Mouse (Mus musculus) stomach, postnatal 0 days (tissue): ENCODE measurements around the gene Nol4l.

Experiments
- CTCF ChIP-seq: IDR thresholded peaks from 2 replicates; pipeline ENCODE4 v1.5.1; 2016; ENCODE audit warnings: antibody characterized with exemption, low read depth, mild to moderate bottlenecking, moderate library complexity
- EP300 ChIP-seq: optimal IDR thresholded peaks from 2 replicates; pipeline ENCODE3; 2016; ENCODE audit warnings: antibody characterized with exemption

DNA sequence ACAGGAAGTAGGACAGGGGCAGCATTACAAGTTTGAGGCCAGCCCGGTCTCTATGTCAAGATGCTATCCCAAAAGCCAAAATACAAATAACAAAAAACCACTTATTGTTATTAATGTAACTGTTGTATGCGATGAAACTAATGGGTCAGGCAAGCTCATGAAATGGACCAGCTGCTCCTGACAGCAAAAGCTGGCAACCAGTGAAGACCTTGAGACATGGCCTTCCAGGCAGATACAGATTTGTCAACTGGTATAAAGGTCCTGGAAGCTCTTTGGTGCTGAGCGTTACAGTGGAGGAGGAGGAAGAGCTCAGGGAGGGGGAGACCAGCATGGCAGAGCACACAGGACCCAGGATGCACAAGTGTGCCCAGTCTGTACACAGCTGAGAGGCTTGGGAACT is 82.1 kb downstream of the Nol4l start:
- TF ChIP-seq CTCF (no peak), EP300 (no peak)
